In genomic region chr4:148915849-148916248, GRCm38 (mm10) we compare ENCODE assay signal across 24 mouse cellular contexts.
A peak's percentile ranks its signal among the peaks of the same experiment; 100 is the strongest.
DNase-seq lines count a peak whose midpoint lies in the region; ATAC-seq and TF ChIP-seq lines count a peak whose summit lies in the region.
"Had no signal": no experiment of that assay in that cellular context is flagged by ENCODE, and none has a peak within 500 bp of the region (broad histone marks: within the 10 kb centered on the region; RNA-seq: fewer than 3 reads in every experiment).

No protein-coding gene starts in this region.

- WGBS in midbrain, embryonic 12.5 days, result 72% methylated on average over 15 of the region's 15 CpGs
- 83% methylated on average over 15 of the region's 15 CpGs for WGBS in midbrain, embryonic 11.5 days
- 54% methylated on average over 15 of the region's 15 CpGs for WGBS in neural tube, embryonic 13.5 days

- H3K36me3 ChIP-seq in midbrain, embryonic 12.5 days, result no peaks in the 10 kb centered on the region
- H3K36me3 ChIP-seq in midbrain, embryonic 11.5 days (ENCODE audit: control insufficient read depth, insufficient read depth, low read length), result no peaks in the 10 kb centered on the region
- no peaks in the 10 kb centered on the region for H3K36me3 ChIP-seq in E14TG2a.4 (ENCODE audit: insufficient read depth, low read length)
- H3K36me3 ChIP-seq in neural tube, embryonic 13.5 days, result no peaks in the 10 kb centered on the region
- H3K36me3 ChIP-seq: embryonic facial prominence, embryonic 10.5 days; G1E; limb, embryonic 12.5 days; liver, embryonic 12.5 days; stomach, embryonic 15.5 days had no signal

- intact Hi-C loops in gastrocnemius, adult 2 months (cut with DNase I), result loop anchor here (1.0 kb wide), 1 partner anchor 112 kb away; the partner anchor contains the start of gene Casz1
- intact Hi-C loops in gastrocnemius, postnatal 36 days (cut with DNase I), result loop anchor here (2.0 kb wide), 1 partner anchor 111 kb away; the partner anchor contains the start of gene Casz1
- intact Hi-C loops in left cerebral cortex, postnatal 10 days (cut with DNase I), result no loop called here

- no peak for TF ChIP-seq CTCF in gastrocnemius, adult 2 months (IDR thresholded peaks at IDR 0.05)
- TF ChIP-seq CTCF in E14TG2a.4 (conservative IDR thresholded peaks at IDR 0.05; ENCODE audit: low read length), result no peak

- no peak overlapping the region for H3K4me2 ChIP-seq in midbrain, embryonic 12.5 days (replicated peaks)
- H3K4me2 ChIP-seq in midbrain, embryonic 11.5 days, result no peak overlapping the region
- H3K4me2 ChIP-seq in neural tube, embryonic 13.5 days, result no peak overlapping the region
- H3K4me2 ChIP-seq: limb, embryonic 12.5 days; liver, embryonic 12.5 days; stomach, embryonic 15.5 days had no signal

- no peak for ATAC-seq in midbrain, embryonic 12.5 days (ENCODE audit: low FRiP score, low read depth)
- ATAC-seq in midbrain, embryonic 11.5 days (ENCODE audit: low FRiP score), result no peak
- ATAC-seq in neural tube, embryonic 13.5 days (ENCODE audit: low read depth), result no peak
- ATAC-seq: liver, embryonic 12.5 days; Patski had no signal

- H3K27me3 ChIP-seq in midbrain, embryonic 12.5 days, result peaks cover 99% of the 10 kb centered on the region
- peaks cover 55% of the 10 kb centered on the region for H3K27me3 ChIP-seq in midbrain, embryonic 11.5 days (ENCODE audit: control insufficient read depth, insufficient read depth, low read length)
- no peaks in the 10 kb centered on the region for H3K27me3 ChIP-seq in E14TG2a.4 (ENCODE audit: insufficient read depth, low read length)
- H3K27me3 ChIP-seq in neural tube, embryonic 13.5 days, result peaks cover 69% of the 10 kb centered on the region
- H3K27me3 ChIP-seq: Patski; stomach, embryonic 15.5 days had no signal

- H3K4me3 ChIP-seq in gastrocnemius, adult 2 months, result no peak overlapping the region
- no peak overlapping the region for H3K4me3 ChIP-seq in midbrain, embryonic 12.5 days
- no peak overlapping the region for H3K4me3 ChIP-seq in midbrain, embryonic 11.5 days (ENCODE audit: low read depth, low read length)
- peak overlapping the region; percentile 60 for H3K4me3 ChIP-seq in E14TG2a.4 (replicated peaks; ENCODE audit: low read length)
- H3K4me3 ChIP-seq in neural tube, embryonic 13.5 days, result no peak overlapping the region
- H3K4me3 ChIP-seq: embryonic facial prominence, embryonic 10.5 days; limb, embryonic 12.5 days; liver, embryonic 12.5 days; stomach, embryonic 15.5 days had no signal

- H3K27ac ChIP-seq in gastrocnemius, adult 2 months, result peak overlapping the region; percentile 74; the same call in 1 of the 2 replicates
- H3K27ac ChIP-seq in midbrain, embryonic 12.5 days (replicated peaks), result 0 out of 2 replicates have a peak overlapping the region, but pooled peaks have one; percentile 25
- H3K27ac ChIP-seq in midbrain, embryonic 11.5 days (ENCODE audit: low read depth, low read length), result no peak overlapping the region
- H3K27ac ChIP-seq in neural tube, embryonic 13.5 days (replicated peaks), result peak overlapping the region; percentile 84
- H3K27ac ChIP-seq: limb, embryonic 12.5 days; liver, embryonic 12.5 days; stomach, embryonic 15.5 days had no signal

- no peak for DNase-seq in gastrocnemius, adult 2 months
- DNase-seq in gastrocnemius, postnatal 36 days, result no peak
- DNase-seq in midbrain, embryonic 11.5 days (ENCODE audit: low spot score, missing footprints), result no peak
- no peak for DNase-seq in left cerebral cortex, postnatal 10 days (ENCODE audit: extremely low spot score in 1 of 2, low spot score in 2 of 2)
- no peak for DNase-seq in embryo, embryonic 11 days
- DNase-seq: cerebellum, adult 11 months; cerebellum, adult 9-11 months; forebrain, postnatal 0 days; kidney, adult 9 months; kidney, postnatal 14 days; lung, adult 18-20 months; lung, postnatal 10 days; right cerebral cortex, adult 18-20 months; right cerebral cortex, postnatal 4 days; thymus, postnatal 25 days had no signal

- H3K4me1 ChIP-seq in midbrain, embryonic 12.5 days, result peaks cover 43% of the 10 kb centered on the region
- peaks cover 18% of the 10 kb centered on the region for H3K4me1 ChIP-seq in midbrain, embryonic 11.5 days (ENCODE audit: control insufficient read depth, insufficient read depth, low read length)
- H3K4me1 ChIP-seq in E14TG2a.4 (replicated peaks; ENCODE audit: low read depth, low read length), result peaks cover 82% of the 10 kb centered on the region
- H3K4me1 ChIP-seq in neural tube, embryonic 13.5 days (replicated peaks), result peaks cover 98% of the 10 kb centered on the region

- no peak overlapping the region for H3K9ac ChIP-seq in midbrain, embryonic 12.5 days (replicated peaks)
- no peak overlapping the region for H3K9ac ChIP-seq in midbrain, embryonic 11.5 days (ENCODE audit: low read length)
- 0 out of 2 replicates have a peak overlapping the region, but pooled peaks have one; percentile 18 for H3K9ac ChIP-seq in neural tube, embryonic 13.5 days
- H3K9ac ChIP-seq: forebrain, postnatal 0 days; limb, embryonic 12.5 days; liver, embryonic 12.5 days; stomach, embryonic 15.5 days had no signal

- H3K9me3 ChIP-seq in midbrain, embryonic 12.5 days, result no peaks in the 10 kb centered on the region
- H3K9me3 ChIP-seq in midbrain, embryonic 11.5 days (ENCODE audit: control insufficient read depth, low read length), result no peaks in the 10 kb centered on the region
- H3K9me3 ChIP-seq in E14TG2a.4 (ENCODE audit: low read length), result no peaks in the 10 kb centered on the region
- H3K9me3 ChIP-seq in neural tube, embryonic 13.5 days, result no peaks in the 10 kb centered on the region
- H3K9me3 ChIP-seq: embryonic facial prominence, embryonic 10.5 days; G1E; limb, embryonic 12.5 days; liver, embryonic 12.5 days; stomach, embryonic 15.5 days had no signal
